Mouse (Mus musculus) olfactory bulb, adult 2 months (tissue): ENCODE measurements around the gene Stk24. TPM values are rescaled to one million over a fixed set of nuclear protein-coding genes. Genes with fewer than 3 reads are reported as not detected.

Source experiments
- H3K27ac ChIP-seq: fragments of 200-500 bp; 2 replicates; pipeline ENCODE4 v1.5.1; 2012; ENCODE audit warnings: low read depth, low read length; ENCODE audit not compliant: insufficient read depth
- H3K4me1 ChIP-seq: fragments of 200-500 bp; 2 replicates; pipeline ENCODE4 v1.6.1; 2012; ENCODE audit warnings: low read length; ENCODE audit not compliant: control insufficient read depth, insufficient read depth
- H3K4me3 ChIP-seq: fragments of 200-500 bp; 2 replicates; pipeline ENCODE4 v1.5.1; 2012; ENCODE audit warnings: mild to moderate bottlenecking, low read depth, low read length, moderate library complexity; ENCODE audit not compliant: insufficient read depth
- CTCF ChIP-seq: fragments of 200-500 bp; IDR thresholded peaks from 2 replicates; pipeline ENCODE4 v1.5.1; 2012; ENCODE audit warnings: low read depth, mild to moderate bottlenecking, low read length, moderate library complexity; ENCODE audit not compliant: insufficient read depth
- POLR2A ChIP-seq: fragments of 200-500 bp; IDR thresholded peaks from 2 replicates; pipeline ENCODE4 v1.6.1; 2012; ENCODE audit warnings: mild to moderate bottlenecking, low read depth, low read length, moderate library complexity; ENCODE audit not compliant: insufficient read depth
- WGBS: fragments of 180-500 bp; shearing (Covaris S2); methylation state at CpG from one replicate; pipeline ENCODE4 v1.1.7; 2018; 5-methylcytosine and 5-hydroxymethylcytosine counted together
- polyA plus RNA-seq: library from polyadenylated mRNA; stranded (reverse); fragments of >200 nt; gene quantifications from 2 replicates; pipeline ENCODE4 v1.2.4, GENCODE M21; 2012; ENCODE audit warnings: low replicate concordance; ENCODE audit not compliant: missing spikeins, insufficient read depth, insufficient read length

Gene Stk24
- not detected in 2 replicates for polyA plus RNA-seq

DNA sequence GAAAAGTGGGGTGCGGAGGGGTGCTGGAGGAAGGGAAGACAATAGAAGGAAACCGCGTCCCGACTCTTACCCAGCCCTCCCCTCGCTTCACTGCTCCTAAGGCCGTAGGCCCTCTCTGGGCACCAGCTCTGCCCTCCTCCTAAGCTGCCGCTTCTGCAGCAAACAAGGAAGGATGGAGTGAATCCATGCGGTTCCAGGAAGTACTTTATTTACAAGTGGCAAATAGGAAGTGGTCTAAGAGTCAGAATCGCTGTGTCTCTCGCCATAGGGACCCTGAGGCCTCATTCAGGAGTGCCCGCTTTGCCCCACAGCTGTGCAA lies at the start of gene Stk24:
Stk24 (minus strand) TSS at position 185 of the 319 bp plus-strand sequence.
- Histone ChIP-seq H3K4me3 (peak within 1 kb of the TSS; percentile 98), H3K27ac (peak within 1 kb of the TSS; percentile 80), H3K4me1 (peaks cover 7% of the 10 kb centered on the region)
- TF ChIP-seq POLR2A, result no peak
- TF ChIP-seq CTCF, result no peak
- 7% methylated on average over 11 of the region's 11 CpGs for WGBS

DNA sequence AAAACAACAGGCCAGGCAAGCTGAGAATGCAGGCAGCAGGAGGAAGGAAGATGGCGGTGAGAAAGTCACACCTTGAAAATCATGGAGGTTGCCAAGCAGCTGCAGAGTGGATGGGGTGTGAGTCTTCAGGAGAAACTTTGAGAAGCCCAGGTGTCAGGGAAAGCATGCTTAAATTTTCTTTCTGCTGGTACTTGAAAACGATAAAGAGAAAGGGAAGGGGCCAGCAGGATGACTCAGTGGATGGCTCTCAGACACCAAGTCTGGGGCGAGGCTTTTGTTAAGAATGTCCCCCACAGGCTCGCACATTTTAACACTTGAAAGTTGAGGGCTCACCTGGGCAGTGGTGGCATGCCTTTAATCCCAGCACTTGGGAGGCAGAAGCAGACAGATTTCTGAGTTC lies 48.3 kb upstream of the Stk24 start:
- Histone ChIP-seq H3K4me1 (no peaks in the 10 kb centered on the region), H3K4me3 (no peak overlapping the region), H3K27ac (no peak overlapping the region)
- TF ChIP-seq POLR2A (no peak), CTCF (no peak)
- 93% methylated on average over 4 of the region's 4 CpGs for WGBS

DNA sequence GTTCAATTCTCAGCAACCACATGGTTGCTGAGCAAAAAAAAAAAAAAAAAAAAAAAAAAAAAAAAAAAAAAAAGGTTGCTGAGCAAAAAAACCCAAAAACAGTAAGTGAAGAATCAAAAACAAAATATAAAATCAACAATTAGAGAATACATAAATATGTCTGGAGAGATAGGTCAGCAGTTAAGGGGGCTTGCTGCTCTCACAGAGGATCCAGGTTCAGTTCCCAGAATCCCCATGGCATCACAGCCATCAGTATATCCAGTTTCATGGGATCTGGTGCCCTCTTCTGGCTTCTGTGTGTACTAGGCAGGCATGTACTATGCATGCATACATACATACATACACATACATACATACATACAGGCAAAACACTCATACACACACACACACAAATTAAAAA lies 46.9 kb upstream of the Stk24 start:
- H3K27ac ChIP-seq, result no peak overlapping the region
- H3K4me1 ChIP-seq, result no peaks in the 10 kb centered on the region
- TF ChIP-seq CTCF (no peak), POLR2A (no peak)
- H3K4me3 ChIP-seq, result no peak overlapping the region

DNA sequence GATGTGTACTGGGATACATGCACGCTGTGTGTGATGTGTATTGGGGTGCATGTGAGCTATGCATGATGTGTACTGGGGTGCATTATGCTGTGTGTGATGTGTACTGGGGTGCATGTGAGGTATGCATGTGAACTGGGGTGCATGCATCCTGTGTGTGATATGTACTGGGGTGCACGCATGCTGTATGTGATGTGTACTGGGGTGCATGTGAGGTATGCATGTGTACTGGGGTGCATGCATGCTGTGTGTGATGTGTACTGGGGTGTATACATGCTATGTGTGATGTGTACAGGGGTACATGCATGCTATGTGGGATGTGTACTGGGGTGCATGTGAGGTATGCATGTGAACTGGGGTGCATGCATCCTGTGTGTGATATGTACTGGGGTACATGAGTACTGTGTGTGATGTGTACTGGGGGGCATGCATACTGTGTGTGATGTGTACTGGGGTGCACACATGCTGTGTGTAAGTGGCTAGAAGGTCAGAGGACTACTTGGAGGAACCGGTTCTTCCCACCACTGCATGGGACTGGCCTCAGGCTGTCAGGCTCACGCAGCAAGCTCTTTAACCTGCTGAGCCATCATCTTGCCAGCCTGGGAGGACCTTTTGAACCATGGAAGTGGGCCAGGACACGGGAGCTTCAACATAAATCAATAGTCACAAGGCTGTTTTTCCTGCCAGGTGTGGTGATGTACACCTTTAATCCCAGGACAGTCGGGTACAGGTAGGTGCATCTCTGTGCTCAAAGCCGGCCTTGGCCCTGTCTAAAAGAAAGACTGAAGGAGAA lies 45.4 kb upstream of the Stk24 start:
- no peaks in the 10 kb centered on the region for H3K4me1 ChIP-seq
- H3K4me3 ChIP-seq, result no peak overlapping the region
- WGBS, result 89% methylated on average over 7 of the region's 7 CpGs
- no peak for TF ChIP-seq POLR2A
- TF ChIP-seq CTCF, result no peak
- H3K27ac ChIP-seq, result no peak overlapping the region

DNA sequence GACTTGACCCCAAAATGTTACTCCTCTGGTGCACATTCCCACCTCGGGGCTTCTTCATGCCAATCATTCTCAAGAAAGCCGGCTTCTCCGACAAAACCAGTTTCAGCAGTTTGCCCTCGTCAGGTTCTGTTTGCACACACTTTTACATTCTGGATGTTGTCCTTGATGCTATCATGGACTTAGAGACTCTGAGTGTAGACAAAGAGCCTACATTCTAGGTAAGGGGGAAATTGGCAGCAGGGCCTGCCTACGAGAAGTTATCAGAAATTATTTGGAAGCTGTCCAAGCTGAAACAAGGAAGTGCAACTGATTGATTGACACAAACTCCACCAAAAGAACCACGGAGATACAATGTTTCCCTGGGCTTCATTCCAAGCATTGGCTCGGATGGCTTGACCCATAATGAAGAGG lies 43.5 kb upstream of the Stk24 start:
- TF ChIP-seq CTCF (no peak), POLR2A (no peak)
- no peaks in the 10 kb centered on the region for H3K4me1 ChIP-seq
- H3K27ac ChIP-seq, result no peak overlapping the region
- WGBS, result 64% methylated on average over 7 of the region's 7 CpGs
- H3K4me3 ChIP-seq, result no peak overlapping the region

DNA sequence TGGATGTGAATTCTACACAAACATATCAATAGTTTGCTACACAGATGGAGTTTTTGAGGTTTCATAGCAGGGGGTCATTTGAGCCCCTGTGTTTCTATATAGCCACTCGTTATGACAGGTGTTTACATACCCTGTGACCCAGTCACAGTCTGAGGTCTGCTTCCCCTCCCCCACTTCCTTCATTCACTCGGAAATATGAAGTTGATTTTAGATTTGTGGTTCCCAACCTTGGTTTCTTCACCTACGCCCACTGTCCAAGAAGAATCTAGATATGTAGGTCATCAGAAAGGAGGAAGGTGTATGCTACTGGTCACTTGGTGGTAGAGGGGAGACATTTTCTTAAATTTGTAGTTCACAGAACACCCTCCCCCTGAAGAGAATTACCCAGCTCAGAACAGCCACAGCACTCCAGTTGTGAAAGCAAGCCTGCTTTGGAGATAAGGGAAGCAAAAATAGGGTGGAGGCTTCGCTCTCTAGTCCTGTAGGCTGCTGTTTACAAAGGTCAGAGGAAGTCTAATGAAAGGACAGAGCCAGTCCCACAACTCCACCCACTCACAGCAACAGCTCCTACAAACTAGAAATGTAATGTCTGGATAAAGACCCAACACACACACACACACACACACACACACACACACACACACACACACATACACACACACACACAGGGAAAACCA lies 43.0 kb upstream of the Stk24 start:
- WGBS, result 75% methylated on average over 4 of the region's 4 CpGs
- no peaks in the 10 kb centered on the region for H3K4me1 ChIP-seq
- H3K4me3 ChIP-seq, result no peak overlapping the region
- TF ChIP-seq CTCF (no peak), POLR2A (no peak)
- H3K27ac ChIP-seq, result no peak overlapping the region

DNA sequence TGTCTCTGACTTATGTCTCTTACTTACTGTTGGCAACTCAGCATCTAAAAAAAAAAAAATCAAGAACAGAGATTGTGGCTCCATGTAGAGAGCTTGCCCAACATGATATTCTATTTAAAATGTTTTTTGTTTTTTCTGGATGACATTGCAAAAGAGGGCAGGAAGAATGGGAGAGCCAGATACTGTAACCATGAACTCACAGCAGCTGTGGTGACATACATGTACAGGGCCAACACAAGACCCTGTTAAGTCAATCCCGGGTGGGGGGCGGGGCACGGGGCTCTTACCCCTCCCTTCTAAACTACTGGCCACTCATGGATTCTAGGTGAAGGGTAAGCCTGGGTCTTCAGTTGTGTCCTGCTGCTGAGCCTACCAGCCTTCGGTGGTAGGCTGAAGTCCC lies 42.2 kb upstream of the Stk24 start:
- 90% methylated on average over 4 of the region's 4 CpGs for WGBS
- no peak for TF ChIP-seq CTCF
- TF ChIP-seq POLR2A, result no peak
- Histone ChIP-seq H3K4me3 (no peak overlapping the region), H3K4me1 (no peaks in the 10 kb centered on the region), H3K27ac (no peak overlapping the region)

DNA sequence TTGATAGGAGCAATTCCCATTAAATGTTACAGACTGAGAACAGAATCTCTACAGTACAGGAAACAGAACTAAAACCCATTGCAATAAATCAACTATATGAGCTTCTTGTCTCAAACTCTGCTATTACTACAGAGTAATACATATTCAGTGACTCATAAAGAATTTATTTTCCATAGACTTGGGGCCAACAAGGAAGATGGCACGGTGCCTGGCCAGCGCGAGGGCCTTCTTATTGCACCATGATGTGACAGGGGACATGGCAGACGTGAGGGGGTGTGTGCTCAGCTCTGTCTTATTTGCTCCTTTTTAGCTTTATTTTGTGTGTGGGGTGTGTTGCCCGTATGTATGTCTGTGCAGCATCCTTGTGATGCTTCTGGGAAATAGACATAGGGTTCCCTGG lies 37.8 kb upstream of the Stk24 start:
- TF ChIP-seq CTCF (no peak), POLR2A (no peak)
- WGBS, result 76% methylated on average over 5 of the region's 5 CpGs
- Histone ChIP-seq H3K27ac (no peak overlapping the region), H3K4me3 (no peak overlapping the region), H3K4me1 (no peaks in the 10 kb centered on the region)

DNA sequence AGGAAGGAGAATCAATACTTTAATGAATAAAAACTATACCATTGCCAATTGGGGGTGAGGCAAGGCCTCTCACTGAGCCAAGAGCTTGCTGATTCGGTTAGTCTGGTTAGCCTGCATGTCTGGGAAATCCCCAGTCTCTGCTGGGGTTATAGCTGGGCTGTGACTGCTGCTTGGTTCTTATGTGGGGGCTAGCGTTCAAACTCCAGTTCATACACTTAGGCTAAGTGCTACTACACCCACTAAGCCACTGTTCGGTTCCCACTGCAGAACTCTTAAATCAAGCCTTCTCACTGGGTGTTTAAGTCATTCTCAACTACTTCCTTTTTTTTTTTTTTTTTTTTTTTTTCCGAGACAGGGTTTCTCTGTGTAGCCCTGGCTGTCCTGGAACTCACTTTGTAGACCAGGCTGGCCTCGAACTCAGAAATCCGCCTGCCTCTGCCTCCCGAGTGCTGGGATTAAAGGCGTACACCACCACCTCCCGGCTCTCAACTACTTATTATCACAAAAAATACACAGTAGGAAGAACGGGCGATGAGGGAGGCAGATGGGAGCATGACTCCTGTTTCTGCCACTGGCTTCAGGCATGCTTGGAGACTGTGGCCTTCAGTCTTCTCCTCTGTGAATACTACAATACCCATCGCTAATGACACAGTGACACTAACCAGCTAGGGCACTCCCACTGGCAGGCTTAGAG lies 37.0 kb upstream of the Stk24 start:
- Histone ChIP-seq H3K27ac (no peak overlapping the region), H3K4me3 (no peak overlapping the region), H3K4me1 (no peaks in the 10 kb centered on the region)
- WGBS, result 87% methylated on average over 11 of the region's 12 CpGs
- TF ChIP-seq POLR2A (no peak), CTCF (no peak)
